Mouse (Mus musculus): ENCODE results near the gene Cep170. TPM values are rescaled to one million over a fixed set of nuclear protein-coding genes. Genes with fewer than 3 reads are reported as not detected.

Gene Cep170
- polyA plus RNA-seq, 1 experiment from 2014 or later: 6.5 TPM

GRCm38 (mm10) chr1:176698647-176699046 is 115.2 kb downstream of the Cep170 start:
- Histone ChIP-seq H3K9ac (ENCODE audit: low read depth, low read length) (no peak overlapping the region), H3K36me3 (ENCODE audit: control insufficient read depth, insufficient read depth) (no peaks in the 10 kb centered on the region), H3K4me3 (ENCODE audit: low read depth, low read length) (no peak overlapping the region), H3K27me3 (replicated peaks; ENCODE audit: control insufficient read depth, insufficient read depth, low read length) (no peaks in the 10 kb centered on the region), H3K4me2 (replicated peaks; ENCODE audit: low read depth) (no peak overlapping the region), H3K9me3 (ENCODE audit: control insufficient read depth) (no peaks in the 10 kb centered on the region), H3K27ac (ENCODE audit: low read depth, low read length) (no peak overlapping the region), H3K4me1 (replicated peaks; ENCODE audit: control insufficient read depth, insufficient read depth, low read length) (no peaks in the 10 kb centered on the region)
- no peak for ATAC-seq
- peak; percentile 35 for TF ChIP-seq CTCF (IDR thresholded peaks at IDR 0.05; ENCODE audit: low read depth)
- 78% methylated on average over 3 of the region's 3 CpGs for WGBS

- H3K4me2 ChIP-seq (replicated peaks; ENCODE audit: low read depth): no peak overlapping the region
- H3K9me3 ChIP-seq (ENCODE audit: control insufficient read depth): no peaks in the 10 kb centered on the region
- H3K4me1 ChIP-seq (replicated peaks; ENCODE audit: control insufficient read depth, insufficient read depth, low read length): no peaks in the 10 kb centered on the region
- H3K9ac ChIP-seq (ENCODE audit: low read depth, low read length): no peak overlapping the region
- H3K4me3 ChIP-seq (ENCODE audit: low read depth, low read length): no peak overlapping the region
- no peak for ATAC-seq
- no peak overlapping the region for H3K27ac ChIP-seq (ENCODE audit: low read depth, low read length)
- WGBS: 15% methylated on average over 7 of the region's 7 CpGs
- no peaks in the 10 kb centered on the region for H3K27me3 ChIP-seq (replicated peaks; ENCODE audit: control insufficient read depth, insufficient read depth, low read length)
- H3K36me3 ChIP-seq (ENCODE audit: control insufficient read depth, insufficient read depth): no peaks in the 10 kb centered on the region
- no peak for TF ChIP-seq CTCF (IDR thresholded peaks at IDR 0.05; ENCODE audit: low read depth)
Observed at GRCm38 (mm10) chr1:176697091-176697490, 116.8 kb downstream of the Cep170 start.

- Histone ChIP-seq H3K9ac (ENCODE audit: low read depth, low read length) (no peak overlapping the region), H3K9me3 (ENCODE audit: control insufficient read depth) (no peaks in the 10 kb centered on the region), H3K4me3 (ENCODE audit: low read depth, low read length) (no peak overlapping the region), H3K27me3 (replicated peaks; ENCODE audit: control insufficient read depth, insufficient read depth, low read length) (no peaks in the 10 kb centered on the region), H3K27ac (ENCODE audit: low read depth, low read length) (no peak overlapping the region), H3K36me3 (ENCODE audit: control insufficient read depth, insufficient read depth) (no peaks in the 10 kb centered on the region), H3K4me1 (replicated peaks; ENCODE audit: control insufficient read depth, insufficient read depth, low read length) (no peaks in the 10 kb centered on the region), H3K4me2 (replicated peaks; ENCODE audit: low read depth) (no peak overlapping the region)
- no peak for TF ChIP-seq CTCF (IDR thresholded peaks at IDR 0.05; ENCODE audit: low read depth)
- no peak for ATAC-seq
- 95% methylated on average over 11 of the region's 11 CpGs for WGBS
Observed at GRCm38 (mm10) chr1:176691101-176691500, 122.8 kb downstream of the Cep170 start.

GRCm38 (mm10) chr1:176688251-176688880 is 125.5 kb downstream of the Cep170 start:
- Histone ChIP-seq H3K9me3 (ENCODE audit: control insufficient read depth) (no peaks in the 10 kb centered on the region), H3K27me3 (replicated peaks; ENCODE audit: control insufficient read depth, insufficient read depth, low read length) (no peaks in the 10 kb centered on the region), H3K4me1 (replicated peaks; ENCODE audit: control insufficient read depth, insufficient read depth, low read length) (no peaks in the 10 kb centered on the region), H3K4me3 (ENCODE audit: low read depth, low read length) (no peak overlapping the region), H3K4me2 (replicated peaks; ENCODE audit: low read depth) (no peak overlapping the region), H3K27ac (ENCODE audit: low read depth, low read length) (no peak overlapping the region), H3K36me3 (ENCODE audit: control insufficient read depth, insufficient read depth) (no peaks in the 10 kb centered on the region), H3K9ac (ENCODE audit: low read depth, low read length) (no peak overlapping the region)
- ATAC-seq: no peak
- 70% methylated on average over 6 of the region's 6 CpGs for WGBS
- no peak for TF ChIP-seq CTCF (IDR thresholded peaks at IDR 0.05; ENCODE audit: low read depth)

MicroRNA genes within 50 kb of the gene (microRNA counts, 519-probe panel; counts per million panel counts)
- microRNA mmu-miR-350: 4,037 counts per million, percentile 58 among the panel's probes with 10 or more counts

Small RNAs within 50 kb of the gene (microRNA-seq; reads per million reads assigned to microRNA genes)
- gene Mir350: 135 reads per million, percentile 52 among the genes with 10 or more reads in this experiment

Other genes starting within 250 kb of the Cep170 start
- gene Sdccag8, start 593 bp upstream of the Cep170 start, polyA plus RNA-seq (2015; fragmentation: Nextera tagmentation; extraction: Ambion mirVana): 55.1 and 58.8 TPM in 2 replicates